Mouse (Mus musculus) layer of hippocampus, adult 9-10 months (tissue): ENCODE measurements at regions not wholly inside any gene's neighbourhood (a gene's known extent, or its start where the extent isn't known, plus 50 kb on each side); places are given as distances from the start of the nearest gene placed in this dataset.
A peak's percentile ranks its signal among the peaks of the same experiment; 100 is the strongest.

Source experiments
- DNase-seq: peaks from one replicate; pipeline ENCODE4 v3.0.0; 2022; ENCODE audit warnings: low spot score

DNA sequence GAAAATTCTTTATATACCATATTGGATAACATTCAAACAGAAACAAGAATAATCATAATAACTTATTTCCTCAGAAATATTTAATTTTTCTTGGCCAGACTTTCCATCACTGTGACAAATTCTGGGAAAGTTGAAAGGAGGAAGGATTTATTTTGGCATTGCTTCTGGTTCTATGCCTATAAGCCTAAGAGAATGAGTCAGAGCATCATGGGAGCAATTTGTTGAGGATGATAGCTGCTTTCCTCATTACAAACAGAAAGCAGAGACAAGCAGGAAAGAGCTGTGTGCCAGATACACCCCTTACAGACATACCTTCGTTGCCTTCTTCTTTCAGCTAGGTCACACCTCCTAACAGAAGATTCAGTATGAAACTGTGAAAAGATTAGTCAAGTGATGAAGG, 115.3 kb downstream of the Rgs21 start:
- no peak for DNase-seq

DNA sequence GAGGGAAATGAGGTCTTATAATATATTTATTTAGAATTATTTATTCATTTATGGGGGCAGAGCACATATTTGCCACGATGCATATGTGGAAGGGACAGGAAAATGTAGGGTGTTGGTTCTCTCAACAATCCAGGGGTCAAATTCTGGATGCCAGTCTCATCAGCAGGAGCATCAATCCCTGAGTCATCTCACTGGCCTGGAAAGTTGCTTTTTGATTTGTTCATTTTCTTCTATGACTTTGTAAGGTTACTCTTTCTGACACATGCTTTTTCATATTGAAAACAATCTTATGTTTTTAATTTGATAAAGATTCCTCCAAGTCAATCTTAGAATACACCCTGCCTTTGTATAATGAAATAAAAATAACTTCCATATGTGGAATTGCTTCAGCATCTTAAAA, 115.7 kb downstream of the Rgs21 start:
- DNase-seq: no peak

DNA sequence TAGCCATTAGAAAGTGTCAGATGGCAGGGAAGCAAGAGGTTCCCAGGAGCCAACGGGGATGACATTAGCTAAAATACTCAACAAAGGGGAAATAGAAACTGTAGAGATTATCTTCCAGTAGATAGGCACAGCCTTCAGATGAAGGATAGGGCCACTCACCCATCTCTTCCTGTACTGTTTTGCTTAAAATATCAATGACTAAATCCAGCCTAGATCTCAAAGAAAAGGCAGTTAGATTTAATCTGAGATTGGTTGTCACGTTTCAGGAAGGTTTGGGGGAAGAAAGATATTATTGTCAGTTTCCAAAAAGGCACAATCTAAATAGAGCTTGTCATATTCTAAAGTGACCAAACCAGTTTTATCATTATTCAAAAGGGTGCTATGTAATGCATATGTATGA, 130.8 kb downstream of the Rgs21 start:
- DNase-seq: no peak

DNA sequence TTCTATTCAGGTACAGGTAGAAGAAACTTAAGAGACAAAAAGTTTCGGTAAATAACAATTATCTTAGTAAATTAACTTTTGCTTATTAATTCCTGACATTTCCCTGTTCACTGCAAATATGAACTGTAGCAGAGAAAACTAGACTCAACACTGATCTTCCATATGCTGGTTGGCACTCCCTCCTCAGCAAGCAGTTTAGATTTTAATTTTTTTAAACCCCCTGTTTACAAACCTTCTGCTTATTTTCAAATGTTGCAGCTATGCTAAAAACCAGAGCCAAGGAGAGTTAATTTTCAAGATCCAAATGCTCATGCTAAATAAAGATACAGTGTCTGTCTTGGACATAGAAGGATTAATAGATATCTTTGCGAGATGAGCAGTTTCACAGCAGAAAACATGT, 134.7 kb downstream of the Rgs21 start:
- no peak for DNase-seq

GRCm38 (mm10) chr1:144431535-144432276, 135.8 kb downstream of the Rgs21 start:
- peak; percentile 48 for DNase-seq

DNA sequence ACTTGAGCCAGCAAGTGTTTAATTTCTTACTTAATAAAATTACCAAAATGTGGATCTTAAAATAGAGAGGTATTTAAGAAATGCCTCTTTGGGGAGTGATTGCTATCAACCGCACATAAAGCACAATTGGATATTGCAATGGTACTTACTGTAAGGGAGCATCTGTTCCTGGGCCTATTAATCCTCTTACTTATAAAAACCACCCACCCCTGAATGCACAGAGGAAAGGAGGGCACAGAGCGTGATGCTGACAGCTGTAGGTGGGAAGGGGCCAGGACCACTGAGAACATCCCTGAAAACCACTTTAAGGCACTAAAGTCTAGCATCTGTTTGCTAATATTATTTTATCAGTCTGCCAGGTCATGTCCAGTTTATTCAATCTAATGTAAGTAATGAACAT, 146.1 kb downstream of the Rgs21 start:
- no peak for DNase-seq

DNA sequence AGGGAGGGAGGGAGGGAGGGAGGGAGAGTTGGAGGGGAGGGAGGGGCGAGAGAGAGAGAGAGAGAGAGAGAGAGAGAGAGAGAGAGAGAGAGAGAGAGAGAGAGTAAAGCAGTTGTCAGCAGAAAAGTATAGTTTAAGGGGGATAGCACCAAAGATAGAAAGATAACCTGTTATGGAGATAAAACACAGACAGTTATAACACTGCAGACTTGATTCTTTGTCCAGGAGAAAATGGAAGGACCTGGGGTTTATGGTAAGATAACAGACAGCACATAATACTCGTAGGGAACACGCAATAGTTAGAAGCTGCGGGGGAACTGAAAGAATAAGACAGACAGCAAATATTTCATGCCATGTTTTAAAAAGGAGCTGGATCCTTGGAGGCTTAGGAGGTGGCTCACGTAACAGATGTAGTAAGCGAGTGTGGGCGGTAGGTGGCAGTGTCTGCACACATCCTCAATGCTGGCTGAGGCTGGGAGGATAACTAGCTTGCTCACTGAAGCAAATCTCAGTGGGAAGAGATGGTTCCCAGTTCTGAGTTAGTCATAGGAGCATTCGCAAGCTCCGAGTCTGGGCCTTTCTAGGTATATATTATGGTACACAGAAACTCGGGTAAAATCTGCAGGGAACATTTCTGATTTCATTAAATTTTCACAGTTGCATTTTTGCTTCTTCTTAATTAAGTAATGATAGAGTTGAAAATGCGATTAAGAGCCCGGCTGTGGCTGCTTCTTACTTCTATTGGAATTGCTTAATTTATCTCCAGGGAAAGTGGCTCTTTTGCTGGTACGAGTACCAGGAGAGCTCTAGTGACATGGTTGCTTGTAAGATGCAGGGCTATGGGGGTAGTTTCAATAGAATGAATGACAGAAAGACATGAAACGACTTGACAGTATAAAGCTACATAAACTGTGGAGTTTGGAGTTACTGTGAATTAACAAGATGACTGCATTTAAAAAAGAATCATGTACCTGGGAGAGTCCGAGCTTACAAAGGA, 157.6 kb upstream of the Rgs1 start:
- DNase-seq: peak; percentile 70

DNA sequence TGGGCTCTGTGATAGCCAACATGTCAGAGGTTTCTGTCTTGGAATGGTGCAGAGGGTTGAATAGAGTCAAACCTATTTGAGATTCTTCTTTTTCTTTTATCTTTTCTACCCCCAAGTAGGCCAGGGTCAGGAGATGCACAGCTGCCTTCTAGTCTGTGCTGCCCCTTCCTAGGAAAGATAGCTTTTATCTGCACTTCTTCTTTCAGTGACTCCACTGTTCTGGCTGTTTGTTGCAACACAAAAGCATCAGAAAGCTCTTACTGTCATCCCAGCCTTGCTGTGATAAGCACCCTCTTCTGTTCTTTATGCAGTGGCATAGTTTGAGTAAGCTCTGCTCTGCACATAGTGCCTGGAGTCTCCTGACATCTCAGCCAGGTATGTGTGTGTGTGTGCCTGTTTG, 156.7 kb upstream of the Rgs1 start:
- no peak for DNase-seq

GRCm38 (mm10) chr1:144405031-144405430, 156.0 kb upstream of the Rgs1 start:
- DNase-seq: no peak

DNA sequence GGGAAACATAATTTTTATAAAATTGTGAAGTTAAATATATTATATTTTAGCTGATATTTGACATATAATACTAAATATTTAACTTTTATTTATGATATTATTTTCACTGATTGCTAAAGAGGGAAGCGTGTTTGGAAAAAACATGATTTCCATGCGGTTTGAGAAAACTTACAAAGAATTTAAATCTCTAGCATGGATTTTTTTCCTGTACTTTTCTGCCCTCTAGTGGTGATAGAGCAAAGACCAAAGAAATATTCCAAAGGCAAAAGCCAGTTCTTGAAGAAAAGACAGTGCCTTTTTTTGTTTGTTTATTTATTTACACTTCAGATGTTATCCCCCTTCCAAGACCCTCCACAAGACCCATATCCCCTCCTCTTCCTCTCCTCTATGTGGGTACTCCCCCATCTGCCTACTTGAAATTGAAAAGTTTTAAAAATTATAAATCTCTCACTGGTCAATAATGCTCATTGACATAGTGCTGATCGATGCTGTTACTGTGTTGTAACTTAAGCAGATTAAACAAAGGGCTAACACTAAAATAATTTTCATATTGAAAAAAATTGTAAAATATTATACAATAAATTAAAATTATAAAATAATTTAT, 131.1 kb upstream of the Rgs1 start:
- no peak for DNase-seq

- no peak for DNase-seq
Measured at GRCm38 (mm10) chr1:144374121-144374520, 125.1 kb upstream of the Rgs1 start.

GRCm38 (mm10) chr1:144367492-144367891, 118.5 kb upstream of the Rgs1 start:
- peak; percentile 64 for DNase-seq

DNA sequence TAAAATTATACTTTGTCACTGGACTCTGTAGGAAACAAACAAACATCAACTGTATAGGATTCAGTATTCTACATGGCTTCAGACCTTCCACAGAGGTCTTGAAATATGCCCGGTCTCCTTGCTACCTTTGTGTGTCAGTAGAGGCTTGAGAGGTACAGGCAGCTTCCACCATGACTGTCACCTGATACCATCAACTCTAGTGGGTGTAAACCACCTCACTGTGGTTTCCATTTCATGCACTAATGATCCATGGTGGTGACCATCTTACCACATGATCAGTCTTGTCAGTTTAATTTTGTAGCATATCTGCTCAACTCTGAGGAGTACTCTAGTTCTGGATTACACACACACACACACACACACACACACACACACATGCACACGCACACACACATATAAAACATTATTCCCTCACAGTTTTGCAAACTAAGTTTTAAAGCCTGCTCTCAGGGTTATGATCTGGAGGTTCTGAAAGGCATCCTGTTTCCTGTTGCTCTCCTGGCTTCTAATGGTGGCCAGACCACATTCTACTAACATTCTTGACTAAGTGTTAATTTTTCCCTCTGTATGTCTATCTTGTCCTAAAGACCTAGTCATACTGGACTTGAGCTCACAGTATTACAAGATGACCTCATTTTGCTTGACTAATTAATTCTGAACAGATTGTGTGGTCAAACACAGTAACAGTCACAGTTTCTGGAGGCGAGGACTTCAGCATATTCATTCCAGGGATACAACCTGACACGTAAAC, 106.7 kb upstream of the Rgs1 start:
- no peak for DNase-seq

DNA sequence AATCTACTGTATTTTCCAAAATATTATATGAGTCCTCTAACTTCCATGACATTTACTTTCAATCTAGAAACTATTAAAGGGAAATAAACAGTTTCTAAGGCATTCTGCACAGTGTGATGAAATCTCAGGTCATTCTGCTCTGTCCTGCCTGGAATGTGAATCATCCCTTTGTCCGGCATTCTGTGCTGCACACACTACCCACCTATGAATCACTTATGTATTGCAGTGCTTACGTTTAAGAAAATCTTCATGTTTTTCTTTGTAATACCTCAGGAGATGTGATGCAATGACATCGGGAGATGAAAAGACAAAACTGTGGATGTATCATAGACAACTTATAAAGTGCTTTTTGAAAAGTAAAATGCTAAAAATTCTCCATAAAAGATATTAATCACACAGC, 106.0 kb upstream of the Rgs1 start:
- no peak for DNase-seq

DNA sequence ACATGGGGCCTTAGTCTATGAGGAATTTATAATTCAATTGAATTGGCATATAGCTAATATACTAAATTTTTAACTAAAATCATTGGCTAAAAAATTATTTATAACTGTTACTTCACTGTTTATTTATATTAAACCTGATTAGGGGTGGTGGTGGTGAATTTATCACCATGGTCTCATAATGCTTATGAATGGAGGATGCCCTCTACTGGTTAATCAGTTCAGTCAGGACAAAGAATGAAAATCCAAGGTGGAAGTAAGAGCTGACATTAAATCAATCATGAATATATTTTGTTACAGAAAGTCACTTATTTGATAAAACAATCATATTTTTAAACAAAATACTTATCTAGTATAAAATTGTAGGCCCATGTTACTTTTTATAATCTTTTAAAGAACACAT, 104.3 kb upstream of the Rgs1 start:
- peak; percentile 8 for DNase-seq

GRCm38 (mm10) chr1:144343820-144344219, 94.8 kb upstream of the Rgs1 start:
- DNase-seq: no peak

DNA sequence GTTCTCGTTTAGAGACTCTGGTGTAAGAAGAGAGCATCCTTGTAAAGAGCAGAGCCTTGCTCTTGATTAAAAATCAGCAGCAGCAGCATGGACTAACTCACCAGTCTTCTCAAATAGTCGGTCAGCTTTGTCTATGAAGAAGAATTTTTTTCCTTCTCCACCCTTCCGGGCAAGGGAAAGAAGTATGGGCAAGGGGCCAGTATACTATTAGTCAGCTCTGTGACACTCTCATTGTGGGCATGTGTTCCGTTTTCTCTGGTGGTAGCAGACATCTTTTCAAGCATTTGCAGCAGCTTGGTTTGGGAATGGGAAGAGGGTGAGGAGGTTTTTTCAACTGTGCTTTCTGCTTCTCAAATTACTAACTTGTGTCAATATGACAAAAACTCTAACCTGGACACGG, 94.3 kb upstream of the Rgs1 start:
- DNase-seq: no peak

DNA sequence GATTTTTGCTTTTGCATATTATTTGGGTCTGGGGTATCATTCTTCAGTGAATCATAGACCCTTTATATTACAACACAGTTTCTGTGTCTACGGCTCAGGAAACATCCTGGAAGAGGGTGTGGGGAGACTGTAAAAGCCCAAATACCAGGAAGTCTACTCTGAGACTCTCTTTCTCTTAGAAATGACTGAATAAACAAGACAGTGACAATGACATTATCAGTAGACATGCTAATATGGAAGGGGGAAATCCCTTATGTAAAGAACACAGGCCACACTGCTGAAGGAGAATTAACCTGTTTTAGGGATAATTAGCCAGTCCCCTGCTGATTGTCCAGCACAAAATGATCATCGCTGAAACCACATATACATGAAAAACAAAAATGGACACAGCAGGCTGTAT, 88.5 kb upstream of the Rgs1 start:
- DNase-seq: no peak

DNA sequence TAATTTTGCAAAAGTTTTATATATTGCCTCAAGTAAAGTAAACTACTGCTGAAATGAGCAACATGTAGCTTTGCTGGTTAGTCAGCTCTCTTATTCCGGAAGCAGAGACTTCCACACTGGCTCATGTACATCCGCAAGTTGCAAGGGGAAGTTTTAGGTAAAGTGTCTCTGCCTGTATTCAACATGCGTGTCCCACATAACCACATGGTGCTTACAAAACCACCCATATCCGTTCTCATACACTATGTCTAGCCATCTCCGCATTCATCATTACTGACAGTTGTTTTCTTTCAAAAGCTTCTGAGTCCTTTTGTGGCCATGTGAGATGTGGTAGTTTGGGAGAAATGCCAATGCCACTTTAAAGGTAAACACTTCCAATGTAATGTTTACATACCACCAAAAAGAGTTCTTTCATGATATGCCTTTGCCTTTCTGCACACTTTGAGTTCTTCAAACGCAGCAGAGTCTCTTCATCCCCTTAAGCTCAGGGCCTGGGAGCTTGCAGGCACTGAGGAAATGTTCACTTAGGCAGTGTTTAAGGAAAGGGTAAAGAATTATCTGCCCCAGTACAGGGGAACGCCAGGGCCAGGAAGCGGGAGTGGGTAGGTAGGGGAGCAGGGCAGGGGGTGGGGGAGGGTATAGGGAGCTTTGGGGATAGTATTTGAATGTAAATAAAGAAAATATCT, 81.5 kb upstream of the Rgs1 start:
- DNase-seq: no peak

- DNase-seq: no peak
Measured at GRCm38 (mm10) chr1:144319406-144319805, 70.4 kb upstream of the Rgs1 start.

DNA sequence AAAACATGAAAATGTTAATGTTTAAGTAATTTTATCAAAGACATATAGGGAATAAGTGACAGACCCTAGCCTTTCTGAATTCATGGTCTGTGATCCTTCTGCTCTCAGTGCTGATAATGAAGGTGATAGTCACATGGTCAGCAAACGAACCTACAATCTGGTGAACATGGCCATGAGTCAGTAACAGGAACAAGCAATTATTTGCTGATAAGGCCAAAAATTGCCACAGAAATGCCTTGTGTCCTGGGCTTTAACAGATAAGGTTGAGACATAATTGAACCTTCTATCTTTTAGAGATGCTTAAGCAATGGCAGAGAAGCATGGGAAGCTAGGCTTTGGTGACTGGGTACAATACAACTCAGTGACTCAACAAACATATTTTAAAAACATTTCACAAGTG, 69.2 kb upstream of the Rgs1 start:
- no peak for DNase-seq

- DNase-seq: no peak
Measured at GRCm38 (mm10) chr1:144317560-144317959, 68.5 kb upstream of the Rgs1 start.
